Comparison of ENCODE assay signal across 8 mouse cellular contexts in the genomic region with DNA sequence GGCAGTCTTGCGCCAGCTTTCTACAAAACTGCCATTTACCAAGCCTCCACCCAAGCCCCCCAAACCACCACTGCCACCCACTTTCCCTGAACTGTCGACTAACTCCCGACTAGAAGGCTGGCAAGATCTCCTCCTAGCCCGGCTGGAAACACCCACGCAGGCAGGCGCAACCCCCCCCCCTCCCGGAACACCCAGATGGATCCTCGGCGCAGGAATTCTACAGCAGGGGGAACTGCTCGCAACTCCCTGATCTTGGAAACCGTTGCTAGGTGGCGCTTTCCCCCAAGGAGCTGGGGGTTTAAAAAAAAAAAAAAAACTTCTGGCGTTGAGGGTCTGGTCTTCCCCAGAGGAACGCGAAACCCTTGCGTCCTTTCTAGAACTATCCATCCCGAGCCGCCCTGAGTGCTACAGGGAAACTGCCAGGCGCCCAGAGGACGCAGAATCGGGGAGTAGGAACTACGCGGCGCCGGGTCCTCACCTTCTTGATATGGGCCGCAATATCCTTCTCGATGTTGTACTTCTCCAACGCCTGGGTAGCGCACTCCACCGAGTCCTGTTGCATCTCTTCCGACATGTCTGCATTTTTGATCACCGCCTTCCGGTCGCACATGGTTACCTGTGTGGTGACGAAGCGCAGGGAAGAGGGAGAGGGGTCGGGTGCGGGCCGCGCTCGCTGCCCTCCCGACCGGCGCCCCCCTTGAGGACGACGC. TPM values are rescaled to one million over a fixed set of nuclear protein-coding genes. Genes with fewer than 3 reads are reported as not detected.
DNase-seq lines count a peak whose midpoint lies in the region; ATAC-seq lines count a peak whose summit lies in the region.

No protein-coding gene starts in this region.

- DNase-seq in ovary, adult 18-20 months (ENCODE audit: low spot score), result peak; percentile 61
- DNase-seq in ovary, postnatal 14 days (ENCODE audit: low spot score), result no peak
- peak; percentile 72 to 78 for DNase-seq in cerebellum, postnatal 10 days
- peak; percentile 46 to 49 for DNase-seq in frontal cortex, postnatal 14 days (ENCODE audit: low spot score in 2 of 2)
- peak; percentile 64 to 71 for DNase-seq in layer of hippocampus, postnatal 14 days (ENCODE audit: low spot score in 2 of 2)
- peak; percentile 67 for DNase-seq in lung, postnatal 14 days
- peak; percentile 55 to 61 for DNase-seq in right cerebral cortex, adult 2 months (ENCODE audit: low spot score in 2 of 2)

- 1% methylated on average over 46 of the region's 46 CpGs for WGBS in hindbrain, embryonic 12.5 days

- H3K27ac ChIP-seq in hindbrain, embryonic 12.5 days, result peak overlapping the region; percentile 95

- H3K9ac ChIP-seq in hindbrain, embryonic 12.5 days, result peak overlapping the region; percentile 90

- H3K36me3 ChIP-seq in hindbrain, embryonic 12.5 days, result peaks cover 39% of the 10 kb centered on the region

- H3K9me3 ChIP-seq in hindbrain, embryonic 12.5 days (replicated peaks), result no peaks in the 10 kb centered on the region

- H3K4me2 ChIP-seq in hindbrain, embryonic 12.5 days (replicated peaks), result peak overlapping the region; percentile 65

- peaks cover 7% of the 10 kb centered on the region for H3K27me3 ChIP-seq in hindbrain, embryonic 12.5 days

- peaks cover 25% of the 10 kb centered on the region for H3K4me1 ChIP-seq in hindbrain, embryonic 12.5 days

- peak; percentile 1; the same call in 1 of the 2 replicates for ATAC-seq in hindbrain, embryonic 12.5 days (ENCODE audit: low FRiP score)

- peak overlapping the region; percentile 89 for H3K4me3 ChIP-seq in hindbrain, embryonic 12.5 days

RNA-seq across cellular contexts. Expression of gene Dynll1, which starts 0.6 kb away (rescaled TPM):
- polyA plus RNA-seq in hindbrain, embryonic 12.5 days (2016; fragmentation: Nextera tagmentation; extraction: Ambion mirVana), result 1,295 and 1,383 TPM in 2 replicates
- total RNA-seq in layer of hippocampus, postnatal 14 days (2021), result 100 to 1,000 TPM; 770 to 901 TPM

RNA-seq across cellular contexts. Expression of gene Coq5, which starts 20.7 kb away (rescaled TPM):
- 48.1 and 51.3 TPM in 2 replicates for polyA plus RNA-seq in hindbrain, embryonic 12.5 days (2016; fragmentation: Nextera tagmentation; extraction: Ambion mirVana)
- total RNA-seq in layer of hippocampus, postnatal 14 days (2021), result 10 to 100 TPM; 38.8 to 40.3 TPM

RNA-seq across cellular contexts. Expression of gene Srsf9, which starts 26.8 kb away (rescaled TPM):
- polyA plus RNA-seq in hindbrain, embryonic 12.5 days (2016; fragmentation: Nextera tagmentation; extraction: Ambion mirVana), result 306 and 309 TPM in 2 replicates
- 10 to 100 TPM; 82.0 to 88.2 TPM for total RNA-seq in layer of hippocampus, postnatal 14 days (2021)

RNA-seq across cellular contexts. Expression of gene Rnf10, which starts 27.5 kb away (rescaled TPM):
- 197 and 202 TPM in 2 replicates for polyA plus RNA-seq in hindbrain, embryonic 12.5 days (2016; fragmentation: Nextera tagmentation; extraction: Ambion mirVana)
- 100 to 1,000 TPM; 262 to 266 TPM for total RNA-seq in layer of hippocampus, postnatal 14 days (2021)

RNA-seq across cellular contexts. Expression of gene Gatc, which starts 40.8 kb away (rescaled TPM):
- polyA plus RNA-seq in hindbrain, embryonic 12.5 days (2016; fragmentation: Nextera tagmentation; extraction: Ambion mirVana), result 31.6 and 38.6 TPM in 2 replicates
- 10 to 100 TPM; 22.3 to 22.6 TPM for total RNA-seq in layer of hippocampus, postnatal 14 days (2021)
